Mouse (Mus musculus) granulocyte monocyte progenitor cell, adult 5-6 weeks (primary cell): ENCODE results near the gene Trip4. TPM values are rescaled to one million over a fixed set of nuclear protein-coding genes. Genes with fewer than 3 reads are reported as not detected.

Experiments used
- ATAC-seq: replicated peaks from 2 replicates; pipeline ENCODE4 v1.8.0; 2016; ENCODE audit warnings: mild to moderate bottlenecking, moderate TSS enrichment, inconsistent platforms; ENCODE audit not compliant: poor library complexity, severe bottlenecking
- total RNA-seq, 2 experiments: library from RNA; stranded (forward) in 1 of 2; stranded (reverse) in 1 of 2; fragments of 200-712, 200-1000 nt in 1 of 2; fragments of >200 nt in 1 of 2; fragmentation: Nextera tagmentation in 1 of 2; gene quantifications; 2 replicates each; pipeline ENCODE4 v1.2.3; 2014 to 2017

The Trip4 gene
- 13.8 and 16.7 TPM in 2 replicates for total RNA-seq (2014; fragmentation: Nextera tagmentation)
- 18.4 and 27.0 TPM in 2 replicates for total RNA-seq (2017)

DNA sequence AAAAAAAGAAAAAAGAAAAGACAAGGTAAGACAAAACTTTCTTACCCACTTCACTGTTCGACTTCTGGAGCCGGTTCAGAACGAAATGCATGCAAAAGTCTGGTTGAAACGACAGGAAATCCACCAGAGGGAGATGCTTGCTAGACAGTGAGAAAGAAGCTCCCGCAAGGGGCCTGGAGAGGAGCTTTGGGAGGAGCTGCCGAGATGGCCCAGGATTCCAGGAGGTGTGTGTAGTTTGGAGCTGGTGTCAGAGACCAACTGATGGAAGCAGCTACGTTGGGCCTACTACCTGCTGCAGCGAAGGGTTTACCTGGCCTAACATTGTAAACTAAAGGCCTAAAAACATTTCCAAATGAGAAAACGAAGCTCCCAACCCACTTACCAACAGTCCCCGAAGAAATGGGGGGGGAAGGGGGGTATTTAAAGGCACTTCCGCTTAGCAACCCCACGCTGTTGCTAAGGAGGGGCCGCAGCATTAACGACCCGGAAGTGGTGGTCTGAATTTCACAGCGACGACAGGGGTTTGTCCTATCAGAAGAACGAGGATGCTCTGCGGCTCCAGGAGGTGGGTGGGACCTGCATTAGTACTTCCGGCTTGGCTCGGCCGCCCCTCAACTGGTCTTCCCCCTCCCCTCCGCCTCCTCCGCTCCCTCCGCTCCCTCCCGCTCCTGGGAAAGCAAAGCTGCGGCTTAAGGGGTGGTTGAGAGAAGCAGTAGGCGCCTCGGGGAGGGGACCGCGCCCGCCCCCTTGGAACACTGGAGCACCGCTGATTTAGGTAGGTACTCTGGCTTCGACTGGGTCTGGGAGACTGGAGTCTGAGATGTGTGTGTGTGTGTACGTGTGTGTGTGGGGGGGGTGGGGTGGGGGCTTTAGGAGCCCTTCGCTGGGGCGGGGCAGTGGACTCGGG lies at the start of gene Trip4, which contains the start of gene Csnk1g1:
Gene Trip4 (minus strand): TSS at position 401 of the 907 bp plus-strand sequence.
Gene Csnk1g1 (plus strand): TSS at position 531 of the 907 bp plus-strand sequence.
- peak; percentile 98 for ATAC-seq

DNA sequence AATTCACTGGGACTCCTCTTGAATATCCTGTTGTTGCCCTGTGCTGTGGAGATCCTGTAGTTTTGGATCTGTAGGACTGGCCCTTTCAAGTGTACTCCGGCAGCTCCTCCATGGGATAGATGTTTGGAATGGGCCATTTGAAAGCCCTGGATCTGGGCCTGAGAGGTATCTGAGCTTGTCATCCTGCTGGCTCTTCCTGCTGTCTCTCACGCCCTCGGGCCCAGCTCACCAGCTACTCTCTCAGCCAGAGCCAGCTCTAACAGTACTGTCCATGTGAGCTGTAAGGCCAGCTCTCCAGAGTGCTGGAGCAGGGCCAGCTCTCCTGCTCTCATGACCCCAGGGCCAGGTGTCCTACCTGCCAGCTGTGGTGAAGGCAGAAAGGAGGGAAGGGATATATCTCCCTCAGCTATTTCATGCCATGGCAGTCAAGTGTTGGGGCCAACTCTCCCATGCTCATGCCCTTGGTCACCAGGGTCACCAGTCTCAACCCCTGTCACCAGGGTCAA lies 42.5 kb upstream of the Trip4 start:
- no peak for ATAC-seq

- no peak for ATAC-seq
Observed at GRCm38 (mm10) chr9:65937566-65937965, 29.0 kb upstream of the Trip4 start.

GRCm38 (mm10) chr9:65929826-65930225 lies 21.2 kb upstream of the Trip4 start:
- ATAC-seq, result no peak

GRCm38 (mm10) chr9:65928456-65928855 lies 19.9 kb upstream of the Trip4 start:
- peak; percentile 63 for ATAC-seq

- no peak for ATAC-seq
Observed at GRCm38 (mm10) chr9:65917015-65917414, 8.4 kb upstream of the Trip4 start.

DNA sequence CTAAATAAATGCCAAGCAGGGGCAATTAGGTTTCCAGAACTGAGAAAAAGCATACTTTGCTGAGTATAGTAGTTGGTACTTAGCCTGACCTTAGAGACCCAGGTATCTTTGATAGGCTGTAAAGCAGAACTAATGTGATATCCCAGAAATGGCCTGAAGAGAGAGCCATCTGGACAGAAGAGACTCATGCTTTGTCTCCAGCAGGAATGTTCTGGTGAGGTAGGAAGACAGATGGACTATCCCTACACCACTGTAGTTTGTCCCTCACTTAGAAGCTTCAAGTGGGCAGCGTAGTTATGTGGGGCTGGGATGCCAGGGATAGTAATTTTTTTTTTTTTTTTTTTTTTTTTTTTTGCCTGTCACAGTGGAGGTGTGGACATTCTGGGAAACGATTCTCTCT lies 5.4 kb upstream of the Trip4 start:
- no peak for ATAC-seq

GRCm38 (mm10) chr9:65909837-65910236 lies 1.2 kb upstream of the Trip4 start:
- no peak for ATAC-seq

- ATAC-seq, result peak; percentile 68
Observed at GRCm38 (mm10) chr9:65909301-65909801, 757 bp upstream of the Trip4 start.

DNA sequence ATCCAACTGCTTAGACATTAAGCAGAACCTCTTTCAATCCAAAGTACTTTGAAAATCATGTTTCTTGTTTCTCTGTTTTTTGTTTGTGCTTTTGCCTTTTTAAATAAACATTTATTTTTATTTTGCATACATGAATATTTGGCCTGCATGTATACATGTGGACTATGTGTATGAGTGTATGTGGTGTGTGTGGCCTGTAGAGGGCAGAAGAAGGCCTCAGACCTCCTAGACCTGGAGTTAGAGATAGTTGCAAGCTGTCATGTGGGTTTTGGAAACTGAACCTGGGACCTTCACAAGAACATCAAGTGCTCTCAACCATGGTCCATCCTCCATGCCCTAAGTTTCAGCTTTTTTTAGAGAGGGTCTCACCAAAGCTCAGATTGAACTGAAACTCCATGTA lies 5.2 kb downstream of the Trip4 start:
- no peak for ATAC-seq

DNA sequence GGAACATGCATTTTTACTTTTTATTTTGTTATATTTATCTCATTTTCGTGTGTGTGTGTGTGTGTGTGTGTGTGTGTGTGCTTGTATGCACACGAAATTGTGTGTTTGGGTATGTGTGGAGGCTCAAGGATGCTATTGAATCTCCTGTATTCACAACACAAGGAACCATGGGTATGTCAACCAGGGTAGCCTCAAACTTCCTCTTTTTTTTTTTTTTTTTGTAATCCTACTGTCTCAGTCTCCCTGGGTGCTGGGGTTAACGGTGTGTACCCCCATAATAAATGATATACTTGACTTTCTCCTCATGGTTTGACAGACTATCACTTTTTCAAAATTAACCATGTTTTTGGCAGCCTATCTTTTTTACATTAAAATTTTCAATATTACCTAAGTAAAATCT lies 5.7 kb downstream of the Trip4 start:
- peak; percentile 44; the same call in 1 of the 2 replicates for ATAC-seq

GRCm38 (mm10) chr9:65896977-65897376 lies 11.6 kb downstream of the Trip4 start:
- no peak for ATAC-seq

GRCm38 (mm10) chr9:65891126-65891525 lies 17.5 kb downstream of the Trip4 start:
- peak; percentile 41; the same call in 1 of the 2 replicates for ATAC-seq

DNA sequence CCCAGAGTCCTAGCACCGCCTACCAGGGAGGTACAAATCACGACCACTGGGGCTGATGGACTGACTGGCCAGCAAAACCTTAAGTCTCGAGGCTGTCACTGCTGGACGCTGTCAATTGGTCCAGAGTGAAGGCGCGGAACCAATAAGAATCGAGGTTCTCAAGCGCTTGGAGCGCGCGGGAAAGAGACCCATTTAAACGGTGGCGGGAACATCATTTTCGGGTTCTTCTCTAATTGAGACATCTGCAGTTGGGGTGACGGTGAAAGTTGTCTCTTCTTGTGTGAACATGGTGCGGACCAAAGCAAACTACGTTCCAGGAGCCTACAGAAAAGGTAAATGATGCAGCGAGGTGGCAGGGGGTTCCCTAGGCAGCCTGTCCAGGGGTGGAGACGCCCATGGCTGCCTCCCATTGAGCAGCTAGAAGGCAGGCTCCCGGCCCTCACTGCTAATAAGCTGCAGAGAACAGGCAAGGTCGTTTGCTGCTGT lies 18.4 kb downstream of the Trip4 start, which contains the start of gene Pclaf:
Gene Pclaf (plus strand): TSS at position 95 of the 486 bp plus-strand sequence.
- ATAC-seq, result peak; percentile 99

GRCm38 (mm10) chr9:65884564-65885315 lies 23.9 kb downstream of the Trip4 start:
- peak; percentile 100 for ATAC-seq

- no peak for ATAC-seq
Observed at GRCm38 (mm10) chr9:65859656-65860055, 48.9 kb downstream of the Trip4 start.

DNA sequence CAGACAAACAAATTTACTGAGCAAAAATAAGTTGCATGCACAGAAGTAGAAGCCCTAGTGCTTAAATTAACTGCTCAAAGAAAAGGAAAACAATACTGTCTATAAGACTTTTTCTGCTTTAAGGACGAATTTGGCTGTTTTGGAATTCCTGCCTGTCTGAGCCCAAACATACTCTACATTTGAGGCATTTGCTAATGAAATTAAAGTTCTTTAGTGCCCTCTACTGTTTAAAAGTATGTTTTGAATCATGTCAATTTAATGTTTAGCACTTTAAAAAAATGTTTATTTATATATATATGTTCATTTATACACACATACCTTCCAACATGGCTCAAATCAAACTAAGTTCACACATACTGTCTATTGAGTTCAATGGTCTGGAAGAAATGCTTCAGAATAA lies 58.4 kb downstream of the Trip4 start:
- no peak for ATAC-seq

DNA sequence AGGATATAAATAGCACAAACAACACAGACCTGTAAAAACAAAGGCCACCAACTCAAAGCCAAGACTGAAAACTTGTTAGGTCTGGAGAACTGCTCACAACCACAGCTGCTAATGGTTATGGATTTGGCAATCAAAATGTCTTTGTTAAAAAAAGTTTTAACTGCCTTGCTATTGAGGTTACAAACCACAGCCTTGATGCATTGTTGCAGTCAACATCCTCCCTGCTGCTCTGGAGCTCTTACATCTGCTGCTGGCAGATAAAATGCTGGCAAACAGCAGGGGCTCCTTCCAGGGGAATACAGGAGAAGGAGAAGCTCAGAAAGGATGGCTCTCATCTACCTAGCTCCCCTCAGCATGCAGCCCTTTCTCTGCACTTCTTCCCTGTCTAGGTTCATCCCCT lies 60.4 kb downstream of the Trip4 start:
- ATAC-seq, result peak; percentile 64

- peak; percentile 84 for ATAC-seq
Observed at GRCm38 (mm10) chr9:65844421-65845165, 64.0 kb downstream of the Trip4 start.

DNA sequence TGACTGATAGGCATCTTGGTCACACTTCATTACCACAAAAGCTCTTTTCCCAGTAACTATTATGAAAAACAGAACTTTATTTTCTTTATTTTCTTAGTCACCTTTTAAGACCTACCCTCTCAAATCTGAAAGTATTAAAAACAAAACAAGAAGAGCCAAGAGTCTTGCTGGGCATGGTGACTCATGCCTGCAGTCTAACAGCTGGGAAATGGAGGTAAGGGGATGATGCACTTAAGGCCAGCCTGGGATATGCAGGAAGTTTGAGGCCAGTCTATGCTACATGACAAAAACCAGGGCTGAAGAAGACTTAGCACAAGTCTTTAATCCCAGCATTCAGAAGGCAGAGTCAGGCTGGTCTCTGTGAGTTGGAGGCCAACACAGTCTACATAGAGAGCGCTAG lies 68.8 kb downstream of the Trip4 start:
- ATAC-seq, result no peak
